Mouse (Mus musculus) heart, postnatal 0 days (tissue): Measurements from ENCODE around the gene Ptger3. TPM values are rescaled to one million over a fixed set of nuclear protein-coding genes. Genes with fewer than 3 reads are reported as not detected.

Experiments used
- ATAC-seq: fragments of 200-750 bp; cut with Nextera tagmentation; 2 replicates; pipeline ENCODE4 v1.8.0; 2017; ENCODE audit warnings: low read depth, moderate number of reproducible peaks, moderate library complexity; ENCODE audit not compliant: insufficient read depth
- DNase-seq: peaks from one replicate; pipeline ENCODE4 v3.0.0-alpha.2; 2016; ENCODE audit warnings: low spot score
- H3K27ac ChIP-seq: fragments of 300-500 bp; sonication (generic); 2 replicates; pipeline ENCODE4 v1.5.1; 2014; ENCODE audit warnings: low read depth, mild to moderate bottlenecking
- H3K27me3 ChIP-seq: fragments of 300-500 bp; sonication (generic); 2 replicates; pipeline ENCODE4 v1.6.1; 2014; ENCODE audit warnings: low read length, mixed read lengths; ENCODE audit not compliant: control insufficient read depth, insufficient read depth
- H3K36me3 ChIP-seq: fragments of 300-500 bp; sonication (generic); replicated peaks from 2 replicates; pipeline ENCODE4 v1.6.1; 2014; ENCODE audit warnings: low read length, mixed read lengths; ENCODE audit not compliant: control insufficient read depth, insufficient read depth
- H3K4me1 ChIP-seq: fragments of 300-500 bp; sonication (generic); 2 replicates; pipeline ENCODE4 v1.6.1; 2014; ENCODE audit warnings: antibody characterized with exemption; ENCODE audit not compliant: control insufficient read depth, insufficient read depth
- H3K4me2 ChIP-seq: fragments of 300-500 bp; sonication (generic); 2 replicates; pipeline ENCODE4 v1.6.1; 2014; ENCODE audit warnings: low read depth, mild to moderate bottlenecking, low read length, moderate library complexity
- H3K4me3 ChIP-seq: fragments of 300-500 bp; sonication (generic); 2 replicates; pipeline ENCODE4 v1.5.1; 2014; ENCODE audit warnings: low read depth, low read length
- H3K9ac ChIP-seq: fragments of 300-500 bp; sonication (generic); replicated peaks from 2 replicates; pipeline ENCODE4 v1.6.1; 2014; ENCODE audit warnings: low read depth, low read length, mixed read lengths
- H3K9me3 ChIP-seq: fragments of 300-500 bp; sonication (generic); replicated peaks from 2 replicates; pipeline ENCODE4 v1.6.1; 2016; ENCODE audit warnings: low read length; ENCODE audit not compliant: control insufficient read depth
- CTCF ChIP-seq: IDR thresholded peaks from 2 replicates; pipeline ENCODE4 v1.5.1; 2016; ENCODE audit warnings: antibody characterized with exemption, control low read depth, low read depth
- EP300 ChIP-seq: IDR thresholded peaks from 2 replicates; pipeline ENCODE4 v1.6.1; 2016; ENCODE audit warnings: antibody characterized with exemption, low read depth
- WGBS: fragments of 180-500 bp; shearing (Covaris S2); extraction: QIAGEN DNeasy Blood & Tissue Kit; methylation state at CpG from one replicate; pipeline ENCODE4 v1.1.7; 2014; 5-methylcytosine and 5-hydroxymethylcytosine counted together
- polyA plus RNA-seq: library from polyadenylated mRNA; unstranded; fragments of >200 nt; fragmentation: Nextera tagmentation; extraction: Ambion mirVana; gene quantifications from 2 replicates; pipeline ENCODE4 v1.2.1, GENCODE M21; 2015
- total RNA-seq: library from RNA; depleted of rRNA; stranded (reverse); fragments of >200 nt; gene quantifications from 2 replicates; pipeline ENCODE4 v1.2.3, GENCODE M21; 2014; ENCODE audit warnings: low replicate concordance

The Ptger3 gene
- total and polyA plus RNA-seq, 2 experiments from 2014 or later, result 0.52 to 3.3 TPM

GRCm38 (mm10) chr3:157578469-157579170 lies 11.9 kb downstream of the Ptger3 start:
- 77% methylated on average over 5 of the region's 5 CpGs for WGBS
- H3K27me3 ChIP-seq, result no peaks in the 10 kb centered on the region
- H3K9me3 ChIP-seq, result no peaks in the 10 kb centered on the region
- ATAC-seq (no peak), DNase-seq (no peak)
- no peak overlapping the region for H3K4me2 ChIP-seq
- H3K27ac ChIP-seq, result no peak overlapping the region
- no peak for TF ChIP-seq CTCF
- no peak for TF ChIP-seq EP300
- H3K4me1 ChIP-seq, result peaks cover 10% of the 10 kb centered on the region; the same call in 1 of the 2 replicates
- H3K36me3 ChIP-seq, result no peaks in the 10 kb centered on the region
- H3K4me3 ChIP-seq, result no peak overlapping the region
- H3K9ac ChIP-seq, result no peak overlapping the region

GRCm38 (mm10) chr3:157579376-157579775 lies 12.7 kb downstream of the Ptger3 start:
- peaks cover 10% of the 10 kb centered on the region; the same call in 1 of the 2 replicates for H3K4me1 ChIP-seq
- no peak overlapping the region for H3K27ac ChIP-seq
- no peaks in the 10 kb centered on the region for H3K36me3 ChIP-seq
- H3K27me3 ChIP-seq, result no peaks in the 10 kb centered on the region
- WGBS, result 29% methylated on average over 2 of the region's 2 CpGs
- no peaks in the 10 kb centered on the region for H3K9me3 ChIP-seq
- no peak for DNase-seq
- no peak for ATAC-seq
- H3K9ac ChIP-seq, result no peak overlapping the region
- TF ChIP-seq EP300, result no peak
- TF ChIP-seq CTCF, result no peak
- H3K4me3 ChIP-seq, result no peak overlapping the region
- H3K4me2 ChIP-seq, result no peak overlapping the region

GRCm38 (mm10) chr3:157580299-157580698 lies 13.6 kb downstream of the Ptger3 start:
- H3K4me3 ChIP-seq, result no peak overlapping the region
- no peaks in the 10 kb centered on the region for H3K36me3 ChIP-seq
- H3K27ac ChIP-seq, result no peak overlapping the region
- H3K9ac ChIP-seq, result no peak overlapping the region
- WGBS, result 34% methylated on average over 4 of the region's 4 CpGs
- no peaks in the 10 kb centered on the region for H3K9me3 ChIP-seq
- H3K27me3 ChIP-seq, result no peaks in the 10 kb centered on the region
- DNase-seq, result no peak
- H3K4me2 ChIP-seq, result no peak overlapping the region
- TF ChIP-seq EP300, result no peak
- TF ChIP-seq CTCF, result no peak
- peaks cover 10% of the 10 kb centered on the region; the same call in 1 of the 2 replicates for H3K4me1 ChIP-seq
- ATAC-seq, result no peak

GRCm38 (mm10) chr3:157581755-157582154 lies 15.1 kb downstream of the Ptger3 start:
- H3K36me3 ChIP-seq, result no peaks in the 10 kb centered on the region
- peaks cover 10% of the 10 kb centered on the region; the same call in 1 of the 2 replicates for H3K4me1 ChIP-seq
- H3K9me3 ChIP-seq, result no peaks in the 10 kb centered on the region
- no peaks in the 10 kb centered on the region for H3K27me3 ChIP-seq
- no peak for DNase-seq
- ATAC-seq, result no peak
- no peak overlapping the region for H3K4me2 ChIP-seq
- H3K4me3 ChIP-seq, result no peak overlapping the region
- H3K9ac ChIP-seq, result no peak overlapping the region
- H3K27ac ChIP-seq, result no peak overlapping the region
- 29% methylated on average over 2 of the region's 2 CpGs for WGBS
- TF ChIP-seq CTCF (no peak), EP300 (no peak)

GRCm38 (mm10) chr3:157582626-157583405 lies 16.1 kb downstream of the Ptger3 start:
- H3K27ac ChIP-seq, result no peak overlapping the region
- ATAC-seq (no peak), DNase-seq (no peak)
- H3K9me3 ChIP-seq, result no peaks in the 10 kb centered on the region
- no peaks in the 10 kb centered on the region for H3K36me3 ChIP-seq
- peaks cover 10% of the 10 kb centered on the region; the same call in 1 of the 2 replicates for H3K4me1 ChIP-seq
- WGBS, result 59% methylated on average over 5 of the region's 5 CpGs
- H3K4me2 ChIP-seq, result no peak overlapping the region
- no peak overlapping the region for H3K4me3 ChIP-seq
- H3K27me3 ChIP-seq, result no peaks in the 10 kb centered on the region
- TF ChIP-seq EP300 (no peak), CTCF (no peak)
- H3K9ac ChIP-seq, result no peak overlapping the region
